Mouse (Mus musculus): ENCODE data around the gene Hectd3.

- TF ChIP-seq TAL1 (IDR thresholded peaks at IDR 0.05; ENCODE audit: low read length) (no peak), GATA1 (IDR thresholded peaks at IDR 0.05; ENCODE audit: low read length) (no peak)
Observed at GRCm38 (mm10) chr4:116995131-116995797, at the start of gene Hectd3.
